Mouse (Mus musculus) forebrain, embryonic 15.5 days (tissue): ENCODE data around the gene Wnt6. TPM values are rescaled to one million over a fixed set of nuclear protein-coding genes. Genes with fewer than 3 reads are reported as not detected.

ENCODE experiments used
- ATAC-seq: fragments of 200-750 bp; cut with Nextera tagmentation; replicated peaks from 2 replicates; pipeline ENCODE4 v1.8.0; 2017; ENCODE audit warnings: mild to moderate bottlenecking, moderate TSS enrichment, moderate library complexity
- H3K27ac ChIP-seq: fragments of 300-500 bp; sonication (generic); replicated peaks from 2 replicates; pipeline ENCODE4 v1.5.1; 2015; ENCODE audit warnings: mild to moderate bottlenecking, inconsistent platforms
- H3K27me3 ChIP-seq: fragments of 300-500 bp; sonication (generic); 2 replicates; pipeline ENCODE4 v1.6.1; 2015; ENCODE audit warnings: inconsistent platforms
- H3K36me3 ChIP-seq: fragments of 300-500 bp; sonication (generic); 2 replicates; pipeline ENCODE4 v1.6.1; 2015; ENCODE audit warnings: mild to moderate bottlenecking, inconsistent platforms
- H3K4me1 ChIP-seq: fragments of 300-500 bp; sonication (generic); 2 replicates; pipeline ENCODE4 v1.6.1; 2015; ENCODE audit warnings: inconsistent platforms
- H3K4me2 ChIP-seq: fragments of 300-500 bp; sonication (generic); replicated peaks from 2 replicates; pipeline ENCODE4 v1.6.1; 2015; ENCODE audit warnings: mild to moderate bottlenecking, inconsistent platforms
- H3K4me3 ChIP-seq: fragments of 300-500 bp; sonication (generic); 2 replicates; pipeline ENCODE4 v1.5.1; 2015; ENCODE audit warnings: mild to moderate bottlenecking, inconsistent platforms
- H3K9ac ChIP-seq: fragments of 300-500 bp; sonication (generic); replicated peaks from 2 replicates; pipeline ENCODE4 v1.6.1; 2015; ENCODE audit warnings: mild to moderate bottlenecking, inconsistent platforms
- H3K9me3 ChIP-seq: fragments of 300-500 bp; sonication (generic); 2 replicates; pipeline ENCODE4 v1.6.1; 2016; ENCODE audit warnings: inconsistent platforms
- WGBS: fragments of 180-500 bp; shearing (Covaris S2); methylation state at CpG from one replicate; pipeline ENCODE4 v1.1.7; 2015; ENCODE audit warnings: mixed read lengths; 5-methylcytosine and 5-hydroxymethylcytosine counted together
- polyA plus RNA-seq: library from polyadenylated mRNA; unstranded; fragments of >200 nt; fragmentation: Nextera tagmentation; extraction: Ambion mirVana; gene quantifications from 2 replicates; pipeline ENCODE4 v1.2.1, GENCODE M21; 2015

Wnt6 gene
- polyA plus RNA-seq, 1 experiment from 2014 or later: 2.2 TPM

GRCm38 (mm10) chr1:74778934-74779486 lies 7.3 kb downstream of the Wnt6 start:
- no peak overlapping the region for H3K4me2 ChIP-seq
- peaks cover 84% of the 10 kb centered on the region for H3K27me3 ChIP-seq
- no peak overlapping the region for H3K9ac ChIP-seq
- no peaks in the 10 kb centered on the region for H3K36me3 ChIP-seq
- no peak for ATAC-seq
- H3K9me3 ChIP-seq: no peaks in the 10 kb centered on the region
- no peak overlapping the region for H3K4me3 ChIP-seq
- H3K4me1 ChIP-seq: peaks cover 7% of the 10 kb centered on the region
- 28% methylated on average over 3 of the region's 3 CpGs for WGBS
- H3K27ac ChIP-seq: no peak overlapping the region

DNA sequence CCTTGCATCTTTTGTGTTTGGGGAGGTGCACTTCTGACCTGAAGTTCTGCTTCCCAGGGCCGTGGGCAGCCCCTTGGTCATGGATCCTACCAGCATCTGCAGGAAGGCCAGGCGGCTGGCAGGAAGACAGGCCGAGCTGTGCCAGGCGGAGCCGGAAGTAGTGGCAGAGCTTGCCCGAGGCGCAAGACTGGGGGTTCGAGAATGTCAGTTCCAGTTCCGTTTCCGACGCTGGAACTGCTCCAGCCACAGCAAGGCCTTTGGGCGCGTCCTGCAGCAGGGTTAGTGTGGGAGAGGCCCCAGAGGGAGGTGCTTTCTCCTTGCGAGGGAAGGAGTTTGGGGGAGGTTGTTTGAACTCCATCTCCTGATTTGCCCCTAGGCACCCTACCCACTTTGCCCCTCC lies 10.4 kb downstream of the Wnt6 start:
- H3K27me3 ChIP-seq: peaks cover 83% of the 10 kb centered on the region
- H3K27ac ChIP-seq: no peak overlapping the region
- H3K9ac ChIP-seq: no peak overlapping the region
- H3K4me1 ChIP-seq: peaks cover 13% of the 10 kb centered on the region
- no peaks in the 10 kb centered on the region for H3K36me3 ChIP-seq
- H3K4me3 ChIP-seq: no peak overlapping the region
- no peak overlapping the region for H3K4me2 ChIP-seq
- no peaks in the 10 kb centered on the region for H3K9me3 ChIP-seq
- WGBS: 10% methylated on average over 14 of the region's 14 CpGs
- no peak for ATAC-seq

DNA sequence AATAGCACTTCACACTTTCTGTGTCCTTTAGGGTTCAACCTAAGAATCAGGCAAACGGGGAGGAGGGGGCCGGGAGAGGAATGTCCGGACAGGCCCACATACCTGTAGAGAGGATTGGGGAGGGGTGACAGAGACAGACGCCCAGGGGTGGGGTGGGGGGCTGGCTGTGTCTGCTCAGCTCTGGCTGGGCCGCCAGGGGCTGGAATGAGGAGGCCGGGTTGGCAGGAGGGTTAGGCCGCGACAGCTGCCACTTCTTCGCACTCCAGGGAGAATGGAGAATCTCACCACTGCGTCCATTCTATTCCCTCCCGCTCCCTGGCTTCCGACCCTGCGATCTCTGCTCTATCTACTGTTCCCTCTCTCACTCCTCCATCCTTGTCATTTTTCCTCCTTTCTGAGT lies 11.9 kb downstream of the Wnt6 start:
- peak overlapping the region; percentile 87 for H3K4me2 ChIP-seq
- WGBS: 1% methylated on average over 13 of the region's 13 CpGs
- no peak overlapping the region for H3K9ac ChIP-seq

GRCm38 (mm10) chr1:74784041-74784759 lies 12.5 kb downstream of the Wnt6 start:
- Histone ChIP-seq H3K27ac (no peak overlapping the region), H3K9ac (peak overlapping the region; percentile 35), H3K27me3 (peaks cover 90% of the 10 kb centered on the region), H3K4me2 (peak overlapping the region; percentile 87), H3K9me3 (no peaks in the 10 kb centered on the region), H3K4me3 (peak overlapping the region; percentile 46), H3K4me1 (peaks cover 13% of the 10 kb centered on the region), H3K36me3 (no peaks in the 10 kb centered on the region)
- under 1% methylated on average over 67 of the region's 67 CpGs for WGBS
- peak; percentile 44; the same call in 1 of the 2 replicates for ATAC-seq

More for the DNA sequence above, 11.9 kb downstream of the Wnt6 start:
- no peak overlapping the region for H3K27ac ChIP-seq
- no peaks in the 10 kb centered on the region for H3K9me3 ChIP-seq
- peak overlapping the region; percentile 46 for H3K4me3 ChIP-seq
- peaks cover 13% of the 10 kb centered on the region for H3K4me1 ChIP-seq
- peaks cover 90% of the 10 kb centered on the region for H3K27me3 ChIP-seq
- no peaks in the 10 kb centered on the region for H3K36me3 ChIP-seq
- no peak; the same call in 1 of the 2 replicates for ATAC-seq

- ATAC-seq: no peak
- H3K9ac ChIP-seq: no peak overlapping the region
- 4% methylated on average over 7 of the region's 7 CpGs for WGBS
Observed at GRCm38 (mm10) chr1:74787846-74788245, 16.2 kb downstream of the Wnt6 start.

DNA sequence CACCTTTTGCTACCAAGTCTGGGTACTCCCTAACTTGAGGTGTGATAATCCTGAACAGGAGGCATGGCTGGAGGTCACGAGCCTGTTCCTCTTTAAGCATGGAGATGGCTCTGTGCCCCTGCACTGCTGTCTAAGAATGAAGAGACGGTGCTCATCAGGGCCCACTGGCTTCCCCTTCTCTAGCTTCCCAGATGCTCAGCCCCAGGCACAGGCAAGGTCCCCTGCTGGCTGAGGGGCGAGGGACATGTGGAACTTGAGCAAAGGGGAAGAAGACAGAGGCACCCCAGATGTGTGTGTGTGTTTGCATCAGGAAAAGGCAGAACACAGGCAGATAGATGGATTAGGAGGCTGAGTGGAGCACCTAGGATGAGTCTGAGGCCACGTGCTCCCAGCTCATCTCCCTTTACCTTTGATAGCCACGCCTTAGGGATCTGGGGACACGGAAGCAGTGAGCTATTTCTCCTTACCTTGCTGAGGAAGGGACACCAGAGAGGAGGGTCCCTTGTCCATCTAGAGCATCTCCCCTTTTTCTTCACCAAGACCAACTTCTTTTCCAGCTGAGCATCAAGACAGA lies 17.0 kb downstream of the Wnt6 start:
- 23% methylated on average over 6 of the region's 6 CpGs for WGBS
- ATAC-seq: no peak
- Histone ChIP-seq H3K4me3 (no peak overlapping the region), H3K4me2 (no peak overlapping the region), H3K36me3 (no peaks in the 10 kb centered on the region), H3K9ac (no peak overlapping the region), H3K4me1 (peaks cover 20% of the 10 kb centered on the region), H3K9me3 (no peaks in the 10 kb centered on the region), H3K27ac (no peak overlapping the region), H3K27me3 (peaks cover 94% of the 10 kb centered on the region)

More at GRCm38 (mm10) chr1:74787846-74788245, 16.2 kb downstream of the Wnt6 start:
- peaks cover 24% of the 10 kb centered on the region for H3K4me1 ChIP-seq
- H3K27me3 ChIP-seq: peaks cover 94% of the 10 kb centered on the region
- H3K9me3 ChIP-seq: no peaks in the 10 kb centered on the region
- H3K4me3 ChIP-seq: no peak overlapping the region
- H3K27ac ChIP-seq: no peak overlapping the region
- H3K4me2 ChIP-seq: no peak overlapping the region
- no peaks in the 10 kb centered on the region for H3K36me3 ChIP-seq

DNA sequence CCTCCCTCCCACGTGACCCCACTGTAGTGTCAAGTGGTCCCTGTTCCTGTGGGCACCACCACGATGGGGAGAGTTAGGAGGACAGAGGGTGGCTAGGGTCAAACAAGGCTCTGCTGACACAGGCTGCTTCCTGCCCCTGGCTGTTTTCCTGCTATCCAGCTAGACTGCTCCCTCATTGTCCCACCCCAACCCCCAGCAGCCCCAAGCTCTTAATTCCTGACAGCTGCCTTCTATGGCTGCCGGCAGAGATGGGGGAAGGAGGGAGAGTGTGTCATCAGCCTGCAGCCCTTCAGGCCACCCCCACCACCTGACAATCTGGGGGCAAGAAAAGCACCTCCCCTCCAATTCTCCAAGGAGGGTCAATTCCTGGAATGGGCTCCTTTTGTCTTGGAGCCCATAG lies 18.4 kb downstream of the Wnt6 start:
- 5% methylated on average over 3 of the region's 3 CpGs for WGBS
- H3K9me3 ChIP-seq: no peaks in the 10 kb centered on the region
- ATAC-seq: no peak
- H3K4me2 ChIP-seq: no peak overlapping the region
- H3K9ac ChIP-seq: no peak overlapping the region
- H3K36me3 ChIP-seq: no peaks in the 10 kb centered on the region
- H3K4me1 ChIP-seq: peaks cover 24% of the 10 kb centered on the region
- H3K27me3 ChIP-seq: peaks cover 94% of the 10 kb centered on the region
- no peak overlapping the region for H3K4me3 ChIP-seq
- H3K27ac ChIP-seq: no peak overlapping the region

DNA sequence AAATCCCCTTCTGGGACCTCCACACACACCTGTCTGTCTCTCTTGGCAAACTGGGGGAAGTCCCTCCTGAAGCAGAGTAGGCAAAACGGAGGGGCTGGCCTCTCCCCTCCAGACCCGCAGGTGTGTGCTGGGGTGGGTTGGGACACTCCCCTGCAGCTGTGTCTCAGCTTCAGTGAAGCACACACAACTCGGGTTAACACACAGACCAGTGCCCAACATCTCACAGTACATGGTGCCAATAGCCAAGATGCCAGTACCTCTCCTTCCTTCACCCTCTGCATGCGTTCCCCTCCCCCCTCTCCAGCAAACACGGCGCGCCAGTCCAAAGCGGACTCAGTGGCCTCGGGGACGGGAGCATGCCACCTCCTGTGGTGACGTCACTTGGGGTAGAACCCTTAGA lies 19.6 kb downstream of the Wnt6 start, which contains the start of gene Wnt10a:
Wnt10a (plus strand) TSS at position 268 of the 400 bp plus-strand sequence.
- no peak within 1 kb of the TSS for H3K27ac ChIP-seq
- no peaks in the 10 kb centered on the region for H3K36me3 ChIP-seq
- H3K9me3 ChIP-seq: no peaks in the 10 kb centered on the region
- peaks cover 96% of the 10 kb centered on the region for H3K27me3 ChIP-seq
- no peak within 1 kb of the TSS for H3K9ac ChIP-seq
- H3K4me2 ChIP-seq: peak within 1 kb of the TSS; percentile 47
- peak within 1 kb of the TSS; percentile 29 for H3K4me3 ChIP-seq
- H3K4me1 ChIP-seq: peaks cover 28% of the 10 kb centered on the region
- 0 out of 2 replicates have a peak, but pooled peaks have one; percentile 1 for ATAC-seq
- 3% methylated on average over 11 of the region's 11 CpGs for WGBS

DNA sequence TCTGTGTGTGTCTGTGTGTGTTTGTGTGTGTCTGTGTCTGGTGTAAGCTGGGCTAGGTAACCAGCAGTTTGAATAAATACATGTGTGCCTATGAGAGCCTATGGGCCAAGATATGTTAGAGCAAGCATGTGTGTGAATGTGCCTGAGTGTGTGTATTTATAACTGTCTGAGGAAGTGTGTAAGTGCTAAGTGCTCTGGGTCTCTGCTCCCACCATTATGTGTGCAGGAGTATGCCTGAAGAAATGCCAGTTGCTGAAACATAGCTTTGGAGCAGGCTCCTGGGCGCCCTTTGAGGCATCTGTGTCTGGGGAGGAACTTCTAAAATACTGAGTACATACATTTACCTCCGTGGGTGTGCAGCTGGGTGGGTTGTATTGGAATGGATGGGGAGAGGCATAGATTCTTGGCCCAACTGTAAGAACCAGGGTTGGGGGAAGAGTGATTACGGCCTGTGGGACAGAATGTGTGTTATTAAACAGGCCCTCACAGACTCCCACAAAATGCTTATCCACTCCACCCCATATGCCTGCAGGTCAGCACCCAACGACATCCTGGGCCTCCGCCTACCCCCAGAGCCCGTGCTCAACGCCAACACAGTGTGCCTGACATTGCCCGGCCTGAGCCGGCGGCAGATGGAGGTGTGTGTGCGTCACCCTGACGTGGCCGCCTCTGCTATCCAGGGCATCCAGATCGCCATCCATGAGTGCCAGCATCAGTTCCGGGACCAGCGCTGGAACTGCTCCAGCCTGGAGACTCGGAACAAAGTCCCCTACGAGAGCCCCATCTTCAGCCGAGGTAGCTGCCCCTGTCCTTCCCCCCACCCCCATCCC lies 21.4 kb downstream of the Wnt6 start:
- 10% methylated on average over 19 of the region's 19 CpGs for WGBS
- no peak overlapping the region for H3K9ac ChIP-seq
- no peaks in the 10 kb centered on the region for H3K9me3 ChIP-seq
- no peak overlapping the region for H3K4me2 ChIP-seq
- no peak overlapping the region for H3K4me3 ChIP-seq
- H3K27me3 ChIP-seq: peaks cover 86% of the 10 kb centered on the region
- H3K27ac ChIP-seq: no peak overlapping the region
- peaks cover 38% of the 10 kb centered on the region for H3K4me1 ChIP-seq
- no peak for ATAC-seq
- no peaks in the 10 kb centered on the region for H3K36me3 ChIP-seq

DNA sequence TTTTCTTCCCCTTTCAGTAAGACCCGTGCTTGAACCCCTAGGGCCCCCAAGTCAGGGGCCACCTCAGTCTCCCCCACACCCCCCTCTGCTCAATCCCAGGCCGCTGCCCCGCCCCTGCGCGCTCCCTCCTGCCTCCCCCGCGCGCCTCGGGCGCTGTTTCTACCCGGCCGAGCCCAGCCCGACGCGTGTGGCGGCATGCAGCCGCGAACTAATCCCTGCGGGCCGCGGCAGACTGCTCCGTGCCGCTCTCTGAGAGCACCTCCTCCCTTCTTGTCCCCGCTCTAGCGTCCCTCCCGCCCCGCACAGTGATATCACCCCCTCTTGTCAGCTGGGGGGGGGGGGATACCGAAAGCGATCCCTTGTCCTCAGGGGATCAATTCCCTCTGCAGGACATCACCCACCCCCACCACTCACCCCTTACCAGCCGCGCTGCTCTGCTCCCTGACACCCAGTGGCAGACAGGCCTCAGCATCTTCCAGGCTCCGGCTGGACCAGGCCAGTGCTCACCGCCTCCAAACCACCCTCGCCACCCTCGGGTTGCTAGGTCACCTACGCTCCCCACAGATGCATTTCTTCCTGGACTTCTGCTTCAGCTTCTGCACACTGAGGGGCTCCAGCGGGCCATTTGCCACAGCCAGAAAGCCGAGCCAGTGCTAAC lies 22.9 kb downstream of the Wnt6 start:
- Histone ChIP-seq H3K4me1 (peaks cover 40% of the 10 kb centered on the region), H3K4me2 (peak overlapping the region; percentile 28), H3K27ac (no peak overlapping the region), H3K27me3 (peaks cover 80% of the 10 kb centered on the region), H3K4me3 (peak overlapping the region; percentile 21), H3K9me3 (no peaks in the 10 kb centered on the region), H3K9ac (no peak overlapping the region), H3K36me3 (no peaks in the 10 kb centered on the region)
- WGBS: 2% methylated on average over 35 of the region's 38 CpGs
- no peak for ATAC-seq

GRCm38 (mm10) chr1:74795145-74795529 lies 23.4 kb downstream of the Wnt6 start:
- H3K27ac ChIP-seq: no peak overlapping the region
- ATAC-seq: no peak
- peaks cover 80% of the 10 kb centered on the region for H3K27me3 ChIP-seq
- peak overlapping the region; percentile 28; the same call in 1 of the 2 replicates for H3K4me2 ChIP-seq
- no peak overlapping the region for H3K9ac ChIP-seq
- H3K36me3 ChIP-seq: no peaks in the 10 kb centered on the region
- peaks cover 45% of the 10 kb centered on the region for H3K4me1 ChIP-seq
- peak overlapping the region; percentile 21; the same call in 1 of the 2 replicates for H3K4me3 ChIP-seq
- WGBS: 3% methylated on average over 6 of the region's 11 CpGs
- no peaks in the 10 kb centered on the region for H3K9me3 ChIP-seq
